Mouse (Mus musculus) bone marrow macrophage, adult 2 months (primary cell): ENCODE results near the gene Ap3b1.

ENCODE experiments used
- CTCF ChIP-seq: IDR thresholded peaks from 2 replicates; pipeline ENCODE4 v1.5.1; 2012; ENCODE audit warnings: low read depth, mild to moderate bottlenecking, low read length, moderate library complexity
- POLR2A ChIP-seq: IDR thresholded peaks from 2 replicates; pipeline ENCODE4 v1.6.1; 2012; ENCODE audit warnings: mild to moderate bottlenecking, low read depth, low read length, borderline replicate concordance

DNA sequence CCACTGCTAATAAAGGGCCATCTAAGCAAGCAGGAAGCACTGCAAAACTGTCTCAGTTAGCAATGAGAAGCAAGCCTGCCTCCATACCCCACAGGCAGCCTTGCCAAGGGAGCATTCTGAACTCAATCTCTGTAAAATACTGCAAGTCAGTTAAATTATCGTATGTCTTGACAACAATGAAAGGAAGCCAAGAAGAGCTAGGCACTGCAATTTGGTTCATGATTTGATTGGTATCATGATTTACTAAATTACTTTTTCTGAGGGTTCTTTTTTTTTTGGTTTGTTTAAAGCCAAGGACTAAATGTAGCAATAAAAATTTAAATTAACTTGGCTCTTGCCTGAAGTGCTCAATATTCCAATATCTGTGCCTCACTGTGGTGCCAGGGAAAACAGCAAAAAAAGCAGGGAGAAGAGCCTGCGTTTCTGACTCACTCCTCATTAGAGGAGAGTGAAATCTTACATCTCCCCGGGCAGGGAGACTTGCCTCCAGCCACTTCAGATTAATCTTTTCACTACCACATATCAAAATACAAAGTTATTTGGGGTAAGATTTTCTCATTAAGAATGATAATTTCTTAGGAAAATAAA is 28.3 kb upstream of the Ap3b1 start:
- TF ChIP-seq CTCF (no peak), POLR2A (no peak)
